Mouse (Mus musculus): ENCODE measurements at regions not wholly inside any gene's neighbourhood (a gene's known extent, or its start where the extent isn't known, plus 50 kb on each side); places are given as distances from the start of the nearest gene placed in this dataset.

- peak; percentile 4 to 19 for DNase-seq (ENCODE audit: low spot score in 2 of 2)
Observed at GRCm38 (mm10) chr8:92133484-92134406, 223.7 kb upstream of the Irx5 start.

DNA sequence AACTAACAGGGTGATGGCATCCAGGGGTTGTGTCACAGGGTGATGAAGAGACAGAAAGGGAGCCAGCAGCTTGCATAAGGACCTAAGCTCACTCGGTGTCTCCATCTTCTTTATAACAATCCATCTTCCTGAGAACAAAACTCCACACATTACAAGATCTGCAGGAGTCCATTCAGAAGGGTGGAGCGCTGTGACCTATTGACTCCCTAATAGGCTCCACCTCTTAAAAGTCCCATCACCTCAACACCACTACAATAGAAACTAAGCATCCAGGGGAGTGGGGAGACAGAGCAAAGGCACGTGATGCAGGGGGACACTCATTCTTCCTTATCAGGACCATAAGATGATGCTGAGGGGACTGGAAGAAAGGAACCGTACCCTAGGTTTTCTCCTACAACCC is 224.5 kb upstream of the Irx5 start:
- no peak for DNase-seq (ENCODE audit: low spot score in 2 of 2)

DNA sequence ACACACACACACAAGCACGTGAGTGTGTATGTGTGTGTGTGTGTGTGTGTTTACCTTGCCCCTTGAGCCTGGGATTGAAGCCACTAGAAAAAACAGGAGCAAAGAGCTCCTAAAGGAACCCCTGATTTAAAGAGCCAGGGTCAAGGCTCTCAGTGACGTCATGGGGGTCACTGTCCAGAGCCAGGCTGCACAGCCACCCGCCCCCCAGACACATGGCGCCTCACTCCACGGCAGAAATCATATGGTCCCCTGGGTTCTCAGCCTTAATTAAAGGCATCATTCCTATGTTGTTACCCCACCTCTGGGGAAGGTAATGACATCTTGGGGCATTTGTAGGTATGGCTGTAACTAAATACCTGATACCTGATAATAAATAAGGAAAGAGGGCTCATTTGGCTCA is 224.9 kb upstream of the Irx5 start:
- DNase-seq (ENCODE audit: low spot score in 2 of 2) = no peak

DNA sequence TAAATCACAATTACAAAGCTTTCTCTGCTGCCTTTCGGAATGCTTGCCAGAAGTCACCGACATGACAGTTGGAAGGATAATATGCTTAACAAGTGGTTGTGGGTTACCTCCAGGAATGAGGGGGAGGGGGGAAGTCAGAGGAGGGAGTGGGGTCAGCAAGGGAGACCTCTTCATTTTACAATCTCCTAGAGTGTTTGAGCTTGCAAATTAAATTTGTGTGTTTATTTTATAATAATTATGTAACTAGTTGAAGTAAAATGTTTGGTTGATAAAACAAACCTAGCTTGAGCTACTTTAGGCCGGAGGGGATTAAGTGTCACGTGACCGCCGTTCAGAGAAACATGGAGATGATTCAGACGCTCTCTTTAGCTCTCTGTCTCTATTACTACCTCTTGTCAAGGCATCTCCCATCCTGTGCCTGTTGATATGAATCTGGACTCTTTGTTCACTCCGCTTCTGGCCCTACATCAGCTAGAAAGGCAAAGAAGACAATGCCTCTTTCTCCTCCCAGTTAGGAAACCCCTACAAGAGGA is 227.3 kb upstream of the Irx5 start:
- DNase-seq (ENCODE audit: low spot score in 2 of 2) = no peak

DNA sequence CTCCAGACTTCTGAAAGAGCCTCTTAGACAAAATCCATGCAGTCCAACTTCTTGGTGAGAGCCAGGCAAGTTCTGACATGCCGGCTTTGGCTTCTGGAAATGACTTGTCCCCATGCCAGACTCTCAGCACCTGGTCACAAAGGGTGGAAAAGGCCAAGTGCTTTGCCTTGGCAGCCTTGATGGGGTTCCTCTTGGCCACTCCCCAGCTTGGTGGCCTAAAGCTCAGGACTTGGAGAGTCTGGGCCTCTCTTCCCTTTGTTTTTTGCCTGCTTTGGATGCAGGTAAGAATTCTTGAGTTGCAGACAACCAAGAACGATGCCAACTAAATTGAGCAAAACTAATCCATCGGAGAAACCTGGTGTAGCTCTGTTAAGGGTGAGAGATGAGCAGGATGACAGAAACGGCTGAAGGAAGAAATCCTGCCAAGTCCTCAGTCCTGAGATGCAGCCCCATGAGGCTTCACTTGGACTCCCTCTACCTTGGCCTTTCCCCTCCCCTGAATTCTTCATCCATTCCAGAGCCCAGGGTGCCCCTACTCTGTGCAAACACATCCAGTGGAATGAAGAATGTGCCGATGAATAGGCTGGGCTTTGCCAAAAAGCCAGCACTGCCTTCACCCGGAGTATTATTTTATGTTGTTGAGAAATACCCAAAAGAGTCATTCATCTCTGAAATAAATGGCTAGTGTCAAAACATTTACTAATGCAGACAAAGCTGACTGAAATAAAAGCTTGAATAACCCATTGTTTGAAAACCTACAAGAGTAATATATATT is 228.0 kb upstream of the Irx5 start:
- no peak for DNase-seq (ENCODE audit: low spot score in 2 of 2)

- no peak for DNase-seq (ENCODE audit: low spot score in 2 of 2)
Observed at GRCm38 (mm10) chr8:92125631-92126030, 231.8 kb upstream of the Irx5 start.

- no peak for DNase-seq (ENCODE audit: low spot score in 2 of 2)
Observed at GRCm38 (mm10) chr8:92121296-92121695, 236.1 kb upstream of the Irx5 start.

GRCm38 (mm10) chr8:92115479-92116267 is 241.8 kb upstream of the Irx5 start:
- DNase-seq (ENCODE audit: low spot score in 2 of 2) = no peak

GRCm38 (mm10) chr8:92114311-92115275 is 242.8 kb upstream of the Irx5 start:
- DNase-seq (ENCODE audit: low spot score in 2 of 2) = no peak

DNA sequence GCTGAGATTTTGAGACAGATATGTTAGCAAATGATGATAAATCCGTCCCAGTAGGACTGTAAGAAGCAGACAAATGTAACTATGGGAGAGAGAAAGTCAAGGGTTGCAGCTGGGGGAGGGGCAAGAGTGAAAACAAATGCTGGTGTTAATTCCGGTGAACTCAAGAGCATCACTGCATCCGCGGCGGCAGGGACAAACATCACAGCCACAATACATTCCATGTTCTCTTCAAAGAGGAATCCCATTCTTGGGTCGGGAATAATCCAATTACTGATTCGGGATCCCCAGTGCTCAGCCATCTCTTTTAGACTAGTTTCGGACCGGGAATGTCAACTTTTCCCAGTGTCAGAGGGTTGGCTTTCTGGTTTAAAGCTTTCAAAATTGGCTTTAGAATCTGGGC is 243.5 kb upstream of the Irx5 start:
- DNase-seq (ENCODE audit: low spot score in 2 of 2) = no peak

- DNase-seq (ENCODE audit: low spot score in 2 of 2) = no peak
Observed at GRCm38 (mm10) chr8:92113386-92113785, 244.0 kb upstream of the Irx5 start.

GRCm38 (mm10) chr8:92104561-92104960 is 252.9 kb upstream of the Irx5 start:
- no peak for DNase-seq (ENCODE audit: low spot score in 2 of 2)

GRCm38 (mm10) chr8:92102521-92102920 is 254.9 kb upstream of the Irx5 start:
- DNase-seq (ENCODE audit: low spot score in 2 of 2) = no peak

DNA sequence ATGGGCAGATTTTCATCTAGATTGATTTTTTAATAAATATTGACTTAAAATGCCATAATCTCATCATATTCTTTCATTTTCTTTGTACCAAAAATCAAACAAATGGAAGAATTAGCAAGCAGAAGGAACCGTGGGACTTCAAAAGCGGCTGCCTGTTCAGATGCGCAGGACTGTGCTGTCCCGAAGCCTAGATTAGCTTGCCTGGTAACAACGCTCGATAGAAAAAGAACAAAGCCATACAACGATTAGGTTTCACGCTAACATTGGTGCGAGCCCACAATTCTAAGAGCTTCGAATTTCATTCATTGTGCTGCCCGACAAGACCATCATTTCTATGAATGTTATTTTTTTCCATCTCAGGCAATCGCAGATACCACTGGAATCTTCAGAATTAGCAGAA is 262.1 kb upstream of the Irx5 start:
- no peak for DNase-seq (ENCODE audit: low spot score in 2 of 2)

DNA sequence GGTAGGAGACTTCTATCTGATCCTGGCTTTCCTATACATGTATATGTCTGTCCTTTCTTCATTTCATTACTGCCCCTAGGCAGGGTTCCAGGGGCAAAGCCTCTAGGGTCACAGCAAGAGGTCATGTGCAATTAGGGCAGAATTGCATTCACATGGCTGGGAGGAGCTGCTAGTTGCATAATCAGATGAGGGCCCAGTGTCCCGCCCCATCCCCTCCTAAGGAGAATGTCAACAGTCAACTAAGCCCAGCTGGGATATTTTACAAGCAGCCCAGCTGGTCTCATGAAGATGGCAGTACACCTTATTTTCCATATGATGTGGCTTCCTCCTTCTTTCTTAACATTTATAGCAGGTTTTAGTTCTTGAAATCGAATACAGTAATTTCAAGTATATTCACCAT is 273.3 kb upstream of the Irx5 start:
- no peak for DNase-seq (ENCODE audit: low spot score in 2 of 2)

GRCm38 (mm10) chr8:92081900-92082299 is 275.5 kb upstream of the Irx5 start:
- DNase-seq (ENCODE audit: low spot score in 2 of 2) = no peak

- peak in 1 of 2 experiments; percentile 1 for DNase-seq (ENCODE audit: low spot score in 2 of 2)
Observed at GRCm38 (mm10) chr8:92080852-92081251, 276.6 kb upstream of the Irx5 start.

DNA sequence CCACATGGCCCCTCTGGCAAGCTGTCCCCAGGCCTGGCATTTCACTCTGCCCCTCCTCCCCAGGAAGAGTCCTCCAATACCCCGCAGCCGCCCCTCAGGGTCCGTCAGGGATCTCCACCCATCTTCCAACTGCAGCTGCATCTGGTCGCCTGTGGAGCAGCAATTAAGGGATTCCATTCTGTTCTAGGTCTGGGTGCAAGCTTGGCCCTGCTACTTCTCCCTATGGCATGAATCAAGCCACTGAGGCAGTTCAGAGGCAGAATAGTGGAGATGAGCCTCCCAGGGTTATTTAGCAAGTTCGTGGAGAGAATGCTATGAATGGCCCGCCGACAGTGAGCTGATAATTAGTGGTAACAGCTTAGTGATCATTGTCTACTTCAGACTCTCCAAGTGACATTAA is 275.7 kb upstream of the Irx3 start:
- no peak for DNase-seq (ENCODE audit: low spot score in 2 of 2)

- DNase-seq (ENCODE audit: low spot score in 2 of 2) = no peak
Observed at GRCm38 (mm10) chr8:92072254-92072615, 270.4 kb upstream of the Irx3 start.
